Mouse (Mus musculus): ENCODE data around the gene Dact3.

DNA sequence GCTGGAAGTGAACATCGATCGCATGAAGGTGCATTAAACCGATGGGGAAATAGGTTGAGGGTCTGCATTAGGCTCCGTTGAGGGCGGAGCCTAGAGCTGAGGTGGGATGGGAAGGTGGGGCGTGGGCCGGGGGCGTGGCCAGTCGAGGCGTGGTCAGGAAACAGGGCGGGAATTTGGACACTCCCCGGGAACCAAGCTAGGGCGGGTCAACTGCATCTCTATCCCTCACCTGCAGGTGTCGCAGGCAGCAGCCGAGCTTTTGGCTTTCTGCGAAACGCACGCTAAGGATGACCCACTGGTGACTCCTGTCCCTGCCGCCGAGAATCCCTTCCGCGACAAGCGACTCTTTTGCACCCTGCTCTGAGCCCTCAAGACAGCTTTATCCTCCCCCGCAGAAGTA, 19.9 kb downstream of the Dact3 start:
- TF ChIP-seq HCFC1 (IDR thresholded peaks at IDR 0.05; ENCODE audit: borderline replicate concordance, insufficient read depth, low read length) (no peak), MAFK (IDR thresholded peaks at IDR 0.05; ENCODE audit: insufficient read depth, low read depth, low read length) (no peak)
